Mouse (Mus musculus): ENCODE measurements around the gene Themis. TPM values are rescaled to one million over a fixed set of nuclear protein-coding genes. Genes with fewer than 3 reads are reported as not detected.

The Themis gene
- total RNA-seq, 2 experiments from 2014 or later = not detected

DNA sequence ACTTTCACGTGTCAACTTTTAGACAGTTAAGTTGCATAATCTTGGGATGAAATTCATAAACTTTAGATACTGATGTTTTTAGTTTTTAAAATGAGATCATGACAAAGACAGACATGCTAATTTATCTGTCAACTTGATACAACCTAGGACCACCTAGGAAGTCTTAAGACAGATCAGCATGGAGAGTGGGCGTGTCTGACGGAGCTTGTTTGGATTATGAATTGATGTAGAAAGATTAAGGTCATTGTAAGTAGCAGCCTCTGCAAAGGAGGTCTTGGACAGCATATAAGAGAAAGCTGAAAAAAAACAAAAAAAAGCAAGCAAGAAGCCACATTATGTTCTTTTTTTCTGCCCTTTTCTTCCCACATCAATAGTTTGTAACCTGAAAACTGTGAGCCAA is 154.2 kb downstream of the Themis start:
- no peak for DNase-seq (ENCODE audit: low spot score in 2 of 2)
- Histone ChIP-seq H3K27ac (no peak overlapping the region), H3K4me3 (no peak overlapping the region)
- no peak for TF ChIP-seq CTCF (conservative IDR thresholded peaks at IDR 0.05)

DNA sequence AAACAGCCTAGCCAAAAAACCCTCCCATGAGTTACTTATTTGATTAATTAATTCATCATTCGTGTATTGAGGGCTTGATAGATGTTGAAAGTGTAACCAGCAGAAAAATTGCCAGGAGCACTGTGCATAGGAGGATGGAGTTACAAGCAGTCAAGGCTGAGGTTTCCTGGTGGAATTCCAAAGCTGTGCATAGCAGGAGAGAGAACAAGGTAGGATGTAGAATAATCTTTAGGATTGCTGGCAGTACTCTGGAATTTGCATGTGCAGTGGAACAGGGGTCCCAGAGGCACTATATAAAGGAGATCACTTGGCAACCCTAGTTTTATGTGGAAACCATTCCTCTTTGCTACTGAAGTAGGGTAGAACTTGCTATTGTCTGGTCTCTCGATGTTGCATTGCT is 174.4 kb downstream of the Themis start:
- no peak overlapping the region for H3K4me3 ChIP-seq
- H3K27ac ChIP-seq = no peak overlapping the region
- no peak for DNase-seq (ENCODE audit: low spot score in 2 of 2)
- no peak for TF ChIP-seq CTCF (conservative IDR thresholded peaks at IDR 0.05)

DNA sequence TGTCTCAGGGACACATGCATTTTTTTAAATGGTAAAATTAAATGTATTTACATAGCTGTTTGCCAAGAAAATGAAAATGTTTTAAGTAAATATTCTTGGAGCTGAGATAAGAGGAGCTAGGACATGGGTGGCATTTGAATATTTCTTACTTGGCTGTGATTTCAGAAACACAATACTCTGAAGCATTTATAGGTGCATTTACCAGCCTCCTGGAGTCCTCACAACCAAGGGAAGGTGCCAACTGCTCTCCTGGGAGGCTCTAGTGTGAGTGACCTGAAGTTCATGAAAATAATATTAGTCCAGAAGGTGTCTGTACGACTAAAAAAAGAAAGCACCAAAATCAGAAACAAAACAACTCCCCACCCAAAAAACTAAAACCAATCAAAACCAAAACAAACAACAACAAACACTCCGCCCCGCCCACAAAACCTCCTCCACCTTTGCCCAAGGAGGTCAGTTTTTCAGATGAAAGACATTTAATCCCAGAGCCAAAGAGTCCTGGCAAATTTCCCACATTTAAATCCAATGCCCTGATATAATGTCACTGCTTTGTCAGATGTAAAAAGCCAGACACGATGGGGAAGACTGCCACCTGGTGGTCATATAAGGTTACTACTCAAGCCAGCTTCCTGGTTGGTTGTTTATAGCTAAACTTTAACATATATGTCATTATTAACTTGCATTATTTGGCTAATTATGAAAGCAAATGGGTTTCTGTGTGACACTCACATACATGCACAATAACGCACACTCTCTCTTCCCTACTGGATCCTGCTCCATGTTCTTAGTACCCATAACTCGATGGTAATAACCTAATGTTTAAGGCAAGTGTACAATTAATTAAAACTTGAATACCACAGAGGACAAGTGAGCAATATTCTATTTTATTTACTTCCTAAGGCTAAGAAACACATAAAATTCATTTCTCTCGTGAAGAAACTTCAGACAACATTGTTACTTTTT is 175.9 kb downstream of the Themis start:
- no peak overlapping the region for H3K27ac ChIP-seq
- H3K4me3 ChIP-seq = peak overlapping the region; percentile 11; the same call in 1 of the 2 replicates
- peak; percentile 93 for TF ChIP-seq CTCF (conservative IDR thresholded peaks at IDR 0.05)
- DNase-seq (ENCODE audit: low spot score in 2 of 2) = peak; percentile 38 to 67

DNA sequence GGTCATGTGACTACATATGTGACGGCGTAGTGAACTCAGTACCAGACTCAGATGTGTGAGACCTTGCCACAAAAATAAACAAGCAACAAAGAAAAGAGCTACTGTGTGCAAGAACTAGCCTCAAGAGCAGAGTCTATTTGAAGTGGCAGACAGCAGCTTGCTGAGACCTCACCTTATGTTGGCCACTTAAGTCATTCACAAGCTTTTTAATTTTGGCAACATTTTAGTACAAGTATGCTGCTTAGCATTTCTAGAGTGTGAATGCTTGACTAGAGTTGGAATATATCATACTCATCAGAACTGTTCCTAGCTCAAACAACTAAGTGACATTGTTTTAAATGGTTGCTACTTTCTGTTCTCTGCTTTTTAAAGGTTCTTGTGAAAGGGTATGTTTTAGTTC is 188.0 kb downstream of the Themis start:
- TF ChIP-seq CTCF (conservative IDR thresholded peaks at IDR 0.05) = no peak
- DNase-seq (ENCODE audit: low spot score in 2 of 2) = no peak
- H3K4me3 ChIP-seq = no peak overlapping the region

DNA sequence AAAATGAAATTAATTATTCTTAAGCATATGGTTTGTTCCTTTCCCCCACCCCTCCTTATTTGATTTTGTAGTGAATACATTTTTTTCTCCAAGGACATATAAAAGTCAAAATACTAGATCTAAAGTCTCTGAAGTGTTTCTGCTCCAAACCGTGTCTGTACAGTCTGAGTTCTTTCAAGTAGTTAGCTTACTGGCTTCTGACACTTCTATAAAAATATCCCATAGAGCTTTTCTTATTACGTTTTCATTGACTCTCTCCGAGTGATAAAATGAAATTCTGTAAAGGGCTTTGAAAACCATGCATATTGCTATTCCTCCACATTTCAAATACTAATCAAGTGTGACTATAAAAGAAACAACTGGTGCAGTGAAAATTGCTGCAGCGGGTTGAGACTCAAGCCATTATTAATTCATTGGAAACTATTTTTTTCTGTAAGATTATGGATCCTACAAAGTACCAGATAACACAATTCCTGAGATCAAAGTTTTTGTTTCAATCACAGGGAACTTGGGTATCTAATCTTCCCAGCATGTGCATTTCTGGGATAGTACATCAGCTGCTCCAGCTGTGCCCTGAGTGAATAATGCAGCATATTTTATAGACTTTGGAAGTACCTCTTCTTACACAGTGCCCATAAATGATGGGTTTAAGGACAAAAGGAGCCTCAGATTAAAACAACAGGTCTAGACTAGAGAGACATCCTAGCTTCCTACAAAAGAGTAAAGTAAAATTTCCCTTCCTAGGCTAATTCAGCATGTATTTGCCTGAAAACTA is 202.6 kb downstream of the Themis start:
- no peak overlapping the region for H3K27ac ChIP-seq
- DNase-seq (ENCODE audit: low spot score in 2 of 2) = no peak
- H3K4me3 ChIP-seq = no peak overlapping the region
- TF ChIP-seq CTCF (conservative IDR thresholded peaks at IDR 0.05) = no peak

More for the DNA sequence above, 188.0 kb downstream of the Themis start:
- no peak overlapping the region for H3K27ac ChIP-seq

DNA sequence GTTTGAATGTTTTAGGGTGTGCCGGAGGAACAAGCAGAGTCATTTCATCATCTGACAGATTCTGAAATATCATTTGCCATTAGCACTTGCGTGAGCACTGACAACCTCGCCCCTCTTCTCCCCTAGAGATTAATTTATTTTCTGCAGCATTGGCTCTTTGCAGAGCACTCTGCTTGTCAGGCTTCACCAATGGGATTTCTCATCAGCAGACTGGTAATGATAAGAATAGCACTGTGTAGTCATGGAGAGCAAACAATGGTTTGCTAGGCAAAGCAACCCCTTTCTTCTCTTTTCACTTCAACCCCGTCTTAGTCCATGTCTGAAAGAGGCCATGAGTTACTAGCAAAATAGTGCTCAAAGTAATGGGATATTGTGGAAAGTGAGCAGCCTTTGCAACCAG is 206.4 kb downstream of the Themis start:
- Histone ChIP-seq H3K4me3 (no peak overlapping the region), H3K27ac (no peak overlapping the region)
- no peak for DNase-seq (ENCODE audit: low spot score in 2 of 2)
- no peak for TF ChIP-seq CTCF (conservative IDR thresholded peaks at IDR 0.05)

DNA sequence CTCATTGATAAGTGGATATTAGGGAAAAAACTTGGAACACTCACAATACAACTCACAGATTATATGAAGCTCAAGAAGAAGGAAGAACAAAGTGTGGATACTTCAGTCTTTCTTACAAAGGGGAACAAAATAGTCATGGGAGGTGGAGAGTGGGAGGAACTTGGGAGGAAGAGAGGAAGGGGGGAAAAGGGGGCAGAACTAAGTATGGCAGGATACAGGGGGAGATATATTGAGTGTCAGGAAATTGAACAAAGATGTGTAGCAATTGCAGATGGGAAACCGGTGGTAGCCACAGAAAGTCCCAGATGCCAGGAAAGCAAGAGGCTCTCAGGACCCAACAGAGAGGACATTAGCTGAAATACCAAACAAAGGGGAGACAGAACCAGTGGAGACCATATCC is 219.5 kb downstream of the Themis start:
- DNase-seq (ENCODE audit: low spot score in 2 of 2) = no peak
- TF ChIP-seq CTCF (conservative IDR thresholded peaks at IDR 0.05) = no peak
- Histone ChIP-seq H3K4me3 (no peak overlapping the region), H3K27ac (no peak overlapping the region)

DNA sequence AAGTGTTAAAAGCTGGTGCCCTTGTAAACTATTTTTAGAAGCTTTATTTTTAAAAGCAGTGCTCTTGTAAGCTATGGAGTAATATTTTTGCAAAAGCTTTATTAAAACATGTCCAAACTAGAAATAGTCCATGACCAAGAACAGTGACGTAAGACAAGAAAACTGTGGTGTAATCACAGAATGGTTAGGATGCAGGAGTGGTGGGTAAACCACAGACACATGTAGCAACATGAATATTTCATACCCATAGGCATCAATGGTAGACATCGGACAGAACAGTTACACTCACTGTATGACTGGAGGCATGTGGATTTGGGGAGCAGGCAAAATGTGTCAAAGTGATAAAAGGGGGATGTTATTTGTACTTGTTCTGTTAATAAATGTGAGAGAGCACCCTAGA is 222.7 kb downstream of the Themis start:
- no peak for TF ChIP-seq CTCF (conservative IDR thresholded peaks at IDR 0.05)
- no peak for DNase-seq (ENCODE audit: low spot score in 2 of 2)
- no peak overlapping the region for H3K4me3 ChIP-seq
- H3K27ac ChIP-seq = no peak overlapping the region

DNA sequence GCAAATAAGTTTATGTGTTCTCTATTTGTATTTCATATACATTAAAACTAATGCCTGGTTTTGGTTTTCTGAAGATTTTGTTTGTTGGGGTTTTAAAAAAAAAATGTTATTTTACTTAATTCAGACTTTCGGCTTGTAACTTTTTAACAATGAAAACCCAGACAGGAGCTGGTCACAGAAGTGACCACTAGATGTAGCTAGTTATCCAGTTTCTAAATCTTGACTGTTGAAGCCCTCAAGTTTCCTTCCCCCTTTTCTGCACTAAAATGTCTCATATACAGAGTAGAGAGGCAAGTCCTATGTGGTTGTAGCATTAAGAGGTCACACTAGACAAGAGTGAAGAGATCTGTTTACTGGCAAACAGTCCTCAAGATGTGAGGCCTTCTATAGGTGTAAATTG is 230.2 kb downstream of the Themis start:
- peak; percentile 71 for TF ChIP-seq CTCF (conservative IDR thresholded peaks at IDR 0.05)
- DNase-seq (ENCODE audit: low spot score in 2 of 2) = no peak
- no peak overlapping the region for H3K27ac ChIP-seq
- no peak overlapping the region for H3K4me3 ChIP-seq

All from layer of hippocampus, adult 2 months (tissue).